Mouse (Mus musculus) kidney, adult 10 weeks (tissue): ENCODE results near the gene Synpr. TPM values are rescaled to one million over a fixed set of nuclear protein-coding genes. Genes with fewer than 3 reads are reported as not detected.

ENCODE experiments used
- polyA plus RNA-seq: library from polyadenylated mRNA; stranded (reverse); fragments of 350-450 nt; fragmentation: Illumina TruSeq; extraction: RNeasy Lipid Tissue Mini Kit (QIAGEN cat#74804); gene quantifications from one replicate; pipeline ENCODE4 v1.2.3, GENCODE M21; 2014; ENCODE audit warnings: low read depth, low replicate concordance

Gene Synpr
- polyA plus RNA-seq: not detected

GRCm38 (mm10) chr14:13284091-13284844 lies at the start of gene Synpr:
Synpr (plus strand) TSS chr14:13284780.

